Mouse (Mus musculus) brain, adult 2 months (tissue): ENCODE data around the gene Itgb6.

ENCODE experiments used
- DNase-seq: peaks from one replicate; pipeline ENCODE4 v3.0.0; 2011; ENCODE audit warnings: low read depth, low spot score

Itgb6 gene

DNA sequence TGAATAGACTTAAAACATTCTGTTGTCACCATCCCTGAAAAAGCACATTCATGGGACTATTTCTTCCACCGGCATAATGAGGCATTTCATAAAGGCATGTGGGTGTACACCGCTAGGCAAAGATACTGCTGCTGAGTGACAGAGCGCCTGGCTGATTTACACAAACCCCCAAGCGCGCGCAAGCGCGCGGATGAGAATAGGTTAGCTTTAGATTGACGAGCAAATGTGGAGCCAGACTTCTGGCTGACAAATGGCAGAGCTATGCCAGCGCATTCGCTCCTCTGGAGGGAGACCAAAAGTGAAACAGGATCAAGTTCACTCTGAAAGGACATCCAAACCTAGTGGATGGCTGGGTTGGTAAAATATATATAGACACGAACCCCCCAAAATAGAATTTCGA, at the start of gene Itgb6:
TSS of gene Itgb6 (minus strand) at position 130 of the 400 bp plus-strand sequence.
- peak; percentile 71 for DNase-seq

DNA sequence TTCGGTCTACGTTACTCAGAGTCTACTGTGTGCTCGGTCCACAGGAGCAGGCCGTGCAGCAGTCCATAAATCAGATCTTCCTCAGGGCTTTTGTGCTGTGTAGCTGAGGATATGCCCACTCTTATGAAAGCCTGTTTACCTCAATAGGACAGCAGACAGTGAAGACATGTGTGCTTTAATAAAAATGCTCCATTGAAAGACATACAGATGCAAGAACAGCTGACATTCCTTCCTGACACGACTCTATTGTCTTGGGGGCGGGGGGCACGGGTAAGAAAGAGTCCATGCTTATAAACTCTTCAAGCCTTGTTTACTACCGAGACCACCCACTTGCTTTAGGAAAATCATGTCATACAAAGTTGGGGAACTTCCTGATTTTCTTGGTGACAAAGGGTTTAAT, 44.0 kb upstream of the Itgb6 start:
- no peak for DNase-seq

DNA sequence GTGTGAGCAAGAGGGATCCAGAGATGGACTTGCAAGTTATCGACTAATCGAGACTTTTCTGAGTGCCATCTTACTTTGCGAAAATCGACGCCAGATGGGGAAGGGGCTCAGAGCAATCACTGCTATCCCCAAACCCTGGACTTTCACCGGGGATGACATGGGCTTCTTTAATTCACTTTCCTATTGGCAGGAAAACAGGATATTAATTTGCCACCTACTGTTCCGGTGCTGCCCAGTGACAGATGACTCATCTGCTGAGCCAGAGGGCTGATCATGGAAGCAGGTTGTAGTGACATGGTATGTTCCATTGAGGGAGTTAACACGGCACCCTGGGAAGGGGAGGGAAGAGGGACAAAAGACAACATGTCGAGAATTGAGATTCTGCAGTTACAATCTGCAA, 33.8 kb upstream of the Itgb6 start:
- no peak for DNase-seq

DNA sequence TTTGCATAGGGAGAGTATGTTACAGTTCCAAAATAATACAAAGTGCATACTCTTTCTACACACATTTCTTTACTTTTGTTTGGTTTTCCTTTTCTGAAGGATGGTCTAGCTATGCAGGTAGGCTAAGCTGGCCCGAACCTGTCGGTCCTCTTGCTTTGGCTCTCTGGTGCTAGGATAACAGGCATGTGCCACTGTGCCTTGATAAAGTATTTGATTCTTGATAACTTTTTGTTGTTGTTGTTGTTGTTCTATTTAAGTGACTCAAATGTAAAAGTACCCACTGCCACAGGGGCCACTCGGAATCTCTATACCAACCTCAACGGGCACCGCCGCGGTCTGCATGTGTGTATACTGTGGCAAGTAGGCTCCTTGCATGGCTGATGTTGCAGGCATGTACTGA, 32.7 kb upstream of the Itgb6 start:
- DNase-seq: no peak

DNA sequence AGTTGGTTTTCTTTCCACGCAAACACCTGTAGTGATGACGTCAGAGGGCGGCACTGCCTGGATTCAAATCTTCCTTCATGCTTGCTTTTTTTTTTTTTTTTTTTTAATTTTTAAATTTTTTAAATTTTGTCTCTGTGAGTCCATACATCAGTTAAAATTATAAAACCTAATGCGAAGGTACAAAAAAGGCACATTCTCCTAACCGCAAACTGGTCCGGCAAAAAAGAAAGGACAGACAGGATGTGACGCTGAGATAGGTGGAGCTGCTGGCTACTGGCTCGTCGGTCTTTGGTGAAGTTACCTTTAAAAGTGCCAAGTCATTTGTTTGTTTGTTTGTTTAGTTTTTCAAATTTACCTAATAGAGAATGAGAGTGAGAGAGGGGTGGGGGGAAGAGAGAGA, 28.8 kb upstream of the Itgb6 start:
- no peak for DNase-seq

DNA sequence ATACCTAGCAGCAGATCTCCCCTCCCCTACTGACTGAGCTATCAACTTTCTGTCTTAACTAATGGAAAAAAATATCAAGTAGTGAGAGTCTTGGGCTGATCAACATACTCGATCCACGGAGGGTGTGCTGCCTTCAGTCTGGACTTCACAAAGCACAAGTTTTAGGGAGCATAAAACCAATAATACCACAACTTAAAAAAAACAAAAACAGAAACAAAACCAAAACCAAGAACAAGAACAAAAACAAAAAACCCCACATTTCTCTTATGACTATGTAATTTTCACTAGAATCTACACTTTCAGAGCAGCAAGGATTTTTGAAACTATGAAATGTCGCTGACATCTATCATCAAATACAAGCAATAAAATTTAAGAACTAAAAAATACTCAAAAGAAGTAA, 28.1 kb upstream of the Itgb6 start:
- no peak for DNase-seq

DNA sequence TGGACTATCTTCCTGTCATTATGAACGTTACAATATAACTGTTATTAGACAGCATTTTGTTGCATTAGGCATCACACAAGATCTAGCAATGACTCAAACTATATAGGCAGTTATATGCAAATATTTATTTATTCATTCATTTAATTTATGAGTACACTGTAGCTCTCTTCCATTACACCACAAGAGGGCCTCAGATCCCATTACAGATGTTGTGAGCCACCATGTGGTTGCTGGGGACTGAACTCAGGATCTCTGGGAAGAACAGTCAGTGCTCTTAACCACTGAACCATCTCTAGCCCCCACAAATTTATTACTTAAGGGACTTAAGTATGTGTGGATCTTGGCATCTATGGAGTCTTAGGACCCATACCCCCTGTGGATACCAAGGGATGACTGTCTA, 26.1 kb upstream of the Itgb6 start:
- no peak for DNase-seq

DNA sequence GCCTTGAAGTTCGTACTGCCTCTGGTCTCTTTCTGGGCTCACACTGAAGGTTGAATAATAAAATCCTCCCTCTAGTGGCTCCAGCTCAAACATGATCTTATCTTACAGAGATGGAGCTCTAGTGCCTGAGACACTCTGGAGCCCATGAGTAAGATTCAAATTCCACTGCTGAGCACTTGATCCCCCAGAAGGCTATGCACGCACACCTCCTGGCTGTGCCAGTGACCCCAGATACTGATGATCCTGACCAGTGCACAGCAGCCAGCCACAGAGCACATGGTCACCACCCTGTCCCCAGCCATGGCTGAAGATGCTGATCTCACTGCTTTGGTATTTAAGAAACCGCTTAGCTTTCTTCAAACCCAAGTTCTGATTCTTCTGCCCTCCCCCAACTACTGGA, 25.1 kb upstream of the Itgb6 start:
- no peak for DNase-seq

DNA sequence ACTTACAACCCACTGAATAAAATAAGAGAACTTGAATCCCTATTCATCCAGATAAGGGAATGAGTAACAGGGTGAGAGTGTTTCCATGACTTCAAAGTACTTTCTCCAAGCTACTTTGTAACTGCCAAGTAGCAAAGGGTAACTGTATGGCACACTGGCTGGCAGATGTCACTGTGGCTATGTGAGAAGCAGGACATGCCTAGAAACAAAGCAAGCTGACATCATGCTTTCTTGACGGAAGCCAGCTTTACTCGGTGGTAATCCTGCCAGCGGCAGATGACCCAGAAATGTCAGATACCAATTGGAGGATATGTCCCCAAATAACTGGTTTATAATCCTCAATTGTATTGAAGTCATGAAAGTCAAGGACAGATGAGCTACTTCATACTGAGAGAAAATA, 22.2 kb upstream of the Itgb6 start:
- peak; percentile 35 for DNase-seq

DNA sequence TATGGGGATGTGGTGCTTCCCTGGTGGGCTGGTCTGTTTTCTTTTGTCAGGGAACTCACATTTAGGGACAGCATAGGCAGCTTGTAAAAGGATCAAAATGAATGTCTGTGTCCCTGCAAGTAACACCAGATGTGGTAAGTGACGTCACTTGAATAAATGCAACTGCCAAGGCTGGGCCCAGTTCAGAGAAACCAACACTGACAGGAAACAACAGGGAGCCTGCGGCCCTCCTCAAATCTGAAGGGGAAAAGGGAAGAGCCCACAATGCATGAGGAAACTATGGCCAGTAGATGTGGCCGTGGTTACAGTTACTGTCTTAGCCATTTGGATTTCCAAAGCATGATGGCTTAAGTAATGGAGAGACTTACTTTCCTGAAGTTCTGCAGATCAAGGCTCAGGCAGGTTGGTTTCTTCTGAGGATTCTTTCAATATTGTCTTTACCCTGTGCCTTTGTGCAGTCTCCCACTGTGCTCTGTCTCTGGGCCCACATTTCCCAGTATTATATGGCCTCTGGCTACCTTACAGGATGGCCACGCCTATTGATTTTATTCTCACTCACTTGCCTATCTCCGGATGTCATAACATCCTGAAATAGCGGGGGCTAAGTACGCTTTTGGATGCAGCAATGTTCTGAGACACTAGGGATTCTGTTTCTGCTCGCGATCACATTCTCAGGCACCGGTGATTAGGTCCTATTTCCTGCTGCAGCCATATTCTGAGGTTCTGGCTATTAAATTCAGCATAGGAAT, 17.1 kb upstream of the Itgb6 start:
- no peak for DNase-seq

DNA sequence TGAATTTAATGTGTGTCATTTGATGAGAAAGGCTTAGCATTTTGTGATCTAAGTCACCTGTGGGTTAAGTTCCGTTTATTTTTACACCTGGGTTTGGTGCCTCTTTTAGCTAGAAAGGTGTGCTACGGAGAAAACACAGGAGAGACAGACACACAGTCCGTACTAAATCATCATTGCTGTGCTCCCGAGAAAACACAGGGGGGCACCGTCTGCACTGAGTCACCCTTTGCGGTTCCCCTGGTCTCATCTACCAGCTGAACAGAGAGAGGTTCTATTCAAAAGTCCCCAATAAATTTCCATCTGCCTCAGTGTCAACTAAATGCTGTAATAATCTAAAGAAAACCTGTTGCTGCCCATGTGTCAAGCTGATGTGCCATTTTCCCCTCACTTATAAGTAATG, 8.5 kb upstream of the Itgb6 start:
- no peak for DNase-seq

DNA sequence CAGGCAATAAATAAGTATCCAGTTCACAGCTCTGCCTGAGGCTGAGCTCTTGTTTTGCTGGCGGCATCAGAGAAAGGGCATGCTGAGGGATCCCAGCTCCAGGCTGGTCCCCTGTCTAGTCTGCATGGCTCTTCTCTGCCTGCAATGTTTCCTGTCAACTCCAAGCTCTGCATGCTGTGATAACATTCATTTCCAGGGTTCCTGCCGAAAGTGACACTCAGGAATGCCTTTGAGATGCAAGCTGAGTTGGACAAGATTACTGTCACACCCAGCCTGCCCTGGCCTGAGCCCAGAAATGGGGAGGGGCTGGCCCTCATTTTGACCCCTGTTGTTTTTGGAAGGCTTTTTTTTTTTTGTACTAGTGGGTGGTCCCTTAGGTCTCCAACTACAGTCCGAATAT, 7.6 kb upstream of the Itgb6 start:
- no peak for DNase-seq

DNA sequence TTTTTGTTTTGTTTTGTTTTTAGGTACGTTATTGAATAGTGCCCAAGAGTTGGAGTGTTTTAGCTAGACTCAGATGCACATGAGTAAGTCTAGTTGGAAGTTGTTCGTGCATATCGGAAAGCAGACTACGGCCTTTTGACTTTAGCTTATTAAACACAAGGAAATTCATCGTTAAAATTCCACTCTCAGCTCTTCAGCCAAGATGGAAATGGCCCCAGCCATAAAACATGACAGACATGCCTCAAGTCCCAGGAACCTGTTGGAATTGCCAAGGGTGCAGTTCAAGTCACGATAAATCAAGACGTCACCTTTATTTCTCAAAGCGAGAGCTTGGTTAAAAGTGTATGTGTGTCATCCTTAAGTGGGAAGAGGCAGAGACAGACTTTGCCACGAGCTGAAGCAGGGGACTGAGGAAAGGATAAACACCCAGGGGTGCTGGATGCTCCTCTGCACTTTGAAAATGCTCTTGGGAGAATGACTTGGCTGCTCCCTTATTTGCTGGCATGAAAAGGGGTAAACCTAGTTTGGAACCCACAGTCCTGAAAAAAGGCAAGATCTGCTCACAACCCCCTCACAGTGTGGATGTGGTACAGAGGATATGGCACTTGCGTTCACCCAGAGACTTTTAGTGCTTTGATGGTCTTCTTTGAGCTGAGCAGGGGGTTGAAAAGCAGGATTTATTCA, 6.6 kb upstream of the Itgb6 start:
- no peak for DNase-seq

DNA sequence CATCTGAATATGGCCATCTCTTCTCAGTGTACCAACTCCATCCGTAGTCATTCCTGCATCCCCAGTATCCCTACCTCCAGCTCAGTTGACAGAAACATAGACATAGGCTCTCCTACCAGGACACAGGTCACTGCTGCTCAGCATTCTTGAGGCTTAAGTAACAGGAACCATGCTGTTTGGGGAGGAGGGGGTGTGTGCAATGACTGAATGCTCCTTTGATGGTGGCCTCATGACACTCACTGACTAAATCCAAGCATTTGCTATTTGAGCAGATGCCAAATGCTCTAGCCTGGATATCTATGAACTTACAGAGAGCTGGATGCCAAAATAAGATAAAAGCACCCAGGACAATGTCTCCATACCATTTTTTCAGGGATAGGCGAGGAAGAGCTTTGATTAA, 2.2 kb upstream of the Itgb6 start:
- DNase-seq: no peak

DNA sequence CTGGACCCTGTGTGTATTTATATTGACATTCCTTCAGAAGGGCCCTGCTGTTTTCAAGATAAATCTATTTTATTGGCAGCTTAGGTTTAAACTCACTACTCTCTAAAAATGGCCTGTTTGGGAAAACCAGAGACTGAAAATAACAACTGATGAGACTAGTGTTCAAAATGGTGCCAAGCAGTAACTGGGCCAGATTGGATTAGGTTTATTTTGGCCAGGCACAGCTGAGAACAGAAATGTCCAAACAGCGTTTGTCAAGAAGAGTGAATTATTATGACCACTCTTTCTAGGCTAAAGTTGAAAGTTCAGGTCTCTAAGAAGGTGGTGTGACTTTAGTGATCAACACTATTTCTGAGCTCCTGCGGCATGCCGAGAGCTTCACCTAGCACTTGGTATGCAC, 524 bp upstream of the Itgb6 start:
- DNase-seq: no peak

DNA sequence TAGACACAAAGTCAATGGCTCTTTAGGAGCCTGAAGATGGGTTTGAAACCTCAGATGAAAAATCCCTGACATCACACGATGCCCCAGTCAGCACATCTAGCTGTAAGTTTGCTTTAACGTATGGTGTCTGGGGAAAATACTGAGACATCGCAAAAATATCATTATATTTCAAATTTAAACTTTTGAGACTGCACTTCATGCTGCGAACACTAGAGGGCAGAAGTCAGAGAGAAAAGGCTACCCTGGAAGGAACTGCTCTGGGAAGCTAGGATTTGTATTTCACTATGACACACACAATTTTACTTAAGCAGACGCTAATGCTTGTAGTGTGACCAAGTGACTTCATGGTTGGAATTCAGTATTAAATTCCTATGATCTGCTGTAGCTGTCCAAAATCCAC, 1.5 kb downstream of the Itgb6 start:
- DNase-seq: peak; percentile 59

DNA sequence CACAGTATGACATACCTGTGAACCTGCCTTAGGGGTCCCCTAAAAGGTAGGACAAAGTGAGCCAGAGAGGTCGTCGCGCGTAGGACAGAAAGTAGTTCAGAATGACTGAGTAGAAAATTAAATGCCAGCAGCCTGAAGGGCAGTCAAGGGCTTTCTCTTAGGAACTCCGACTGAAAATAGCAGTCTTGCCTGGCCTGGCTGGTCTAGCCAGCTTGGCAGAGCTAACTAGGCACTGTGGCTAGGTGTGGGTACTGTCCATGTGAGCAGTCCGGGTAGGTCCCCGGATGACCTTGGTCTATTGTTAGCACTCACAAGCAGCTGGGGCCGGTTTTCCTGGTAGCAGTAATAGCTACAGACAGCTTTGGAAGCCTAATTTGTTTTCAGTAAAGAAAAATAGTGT, 2.2 kb downstream of the Itgb6 start:
- peak; percentile 43 for DNase-seq

DNA sequence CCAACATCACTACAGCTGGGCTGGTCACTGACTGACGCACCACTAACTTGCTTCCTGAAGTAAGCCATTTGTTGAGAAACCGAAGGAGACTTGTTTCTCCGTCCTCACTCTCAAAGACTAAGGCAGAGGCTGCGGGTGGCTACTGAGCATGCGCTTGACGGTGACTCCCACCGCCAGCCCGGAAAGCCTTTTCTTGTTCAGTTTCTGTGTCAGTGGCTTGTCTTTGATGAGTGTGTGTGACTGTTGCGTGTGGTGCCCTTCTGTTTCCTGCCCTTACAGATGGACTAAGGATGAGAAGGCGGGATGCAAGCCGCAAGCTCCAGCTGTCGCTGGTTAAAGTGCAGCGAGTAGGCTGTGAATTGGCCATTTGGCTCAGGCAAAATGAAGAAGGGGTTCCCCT, 5.1 kb downstream of the Itgb6 start:
- DNase-seq: peak; percentile 74

DNA sequence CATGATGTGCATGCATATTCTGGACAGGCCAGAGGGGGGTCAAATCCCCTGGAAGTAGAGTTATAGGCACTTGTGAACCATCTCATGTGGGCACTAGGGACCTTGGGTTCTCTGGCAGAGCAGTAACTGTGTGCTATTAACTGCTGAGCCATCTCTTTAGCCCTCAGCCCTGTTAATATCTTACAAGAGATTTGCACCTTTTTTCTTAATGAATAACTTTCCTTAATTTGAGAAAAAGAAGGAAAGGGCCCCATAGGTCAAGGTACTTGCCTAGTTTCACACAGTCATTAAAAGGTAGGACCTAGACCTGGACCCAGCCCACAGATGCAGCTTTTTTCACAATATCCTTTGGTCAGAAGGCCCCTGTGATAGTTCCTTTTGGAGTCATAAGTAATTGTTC, 5.9 kb downstream of the Itgb6 start:
- no peak for DNase-seq

DNA sequence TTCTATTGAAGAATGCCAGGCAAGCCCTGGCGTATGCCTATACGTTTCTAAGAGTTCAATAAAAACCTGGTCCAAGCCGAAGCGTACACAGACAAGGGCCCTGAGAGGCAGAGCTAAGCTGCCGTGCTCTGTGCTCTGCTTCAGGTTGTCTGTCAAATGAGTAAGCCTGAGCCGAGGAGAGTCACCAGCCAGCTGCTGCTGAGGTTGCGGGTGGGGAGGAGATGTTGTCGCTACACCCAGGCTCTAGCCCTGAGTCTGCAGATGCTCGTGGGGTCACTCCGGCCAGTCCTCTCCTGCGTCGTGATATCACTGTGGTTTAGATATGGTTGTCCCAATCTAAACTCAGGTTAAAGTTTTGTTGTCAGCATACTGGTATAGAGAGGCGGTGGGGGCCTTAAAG, 6.7 kb downstream of the Itgb6 start:
- no peak for DNase-seq

DNA sequence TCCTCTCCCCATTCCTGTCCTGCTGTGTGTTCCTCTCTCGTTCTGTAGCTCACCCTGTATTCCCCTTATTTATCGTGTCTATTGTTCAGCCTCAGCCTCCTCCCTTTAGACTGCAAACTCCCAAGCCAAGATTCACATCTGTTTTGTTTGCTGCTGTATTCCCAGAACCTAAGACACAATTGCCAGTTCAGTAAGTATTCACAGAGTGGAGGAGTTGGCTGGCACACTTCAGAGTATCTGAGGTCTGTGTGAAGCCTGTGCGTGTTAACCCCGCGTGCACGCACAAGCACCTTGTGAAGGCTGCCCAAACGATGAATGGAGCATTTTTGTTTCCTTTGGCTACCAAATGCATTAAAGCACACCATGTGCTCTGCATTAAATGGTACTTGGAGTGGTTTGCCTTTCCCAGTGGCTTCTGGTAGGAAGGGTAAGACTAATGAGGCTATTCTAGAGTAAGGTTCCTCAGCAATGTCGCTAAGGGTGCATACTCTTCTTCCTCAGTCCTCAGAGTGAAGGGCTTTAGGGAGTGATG, 7.4 kb downstream of the Itgb6 start:
- DNase-seq: no peak

DNA sequence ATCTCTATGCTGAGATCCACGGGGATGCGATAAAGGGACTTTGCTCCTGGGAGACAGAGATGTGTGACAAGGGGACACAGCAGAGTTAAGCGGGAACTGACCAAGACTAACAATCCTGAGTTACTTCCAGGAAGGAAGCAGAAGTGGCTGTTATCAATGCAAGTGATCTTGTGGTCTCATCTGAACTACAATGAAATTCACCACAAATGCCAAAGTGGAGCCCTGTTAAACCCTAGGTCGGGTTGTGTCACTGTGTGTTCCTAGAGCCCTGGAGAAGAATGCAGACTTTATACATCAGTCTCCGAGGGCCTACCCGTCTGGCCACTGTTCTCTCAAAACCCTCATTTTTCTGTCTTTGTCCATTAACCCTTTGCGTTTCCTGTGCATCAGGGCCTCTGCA, 8.0 kb downstream of the Itgb6 start:
- no peak for DNase-seq

DNA sequence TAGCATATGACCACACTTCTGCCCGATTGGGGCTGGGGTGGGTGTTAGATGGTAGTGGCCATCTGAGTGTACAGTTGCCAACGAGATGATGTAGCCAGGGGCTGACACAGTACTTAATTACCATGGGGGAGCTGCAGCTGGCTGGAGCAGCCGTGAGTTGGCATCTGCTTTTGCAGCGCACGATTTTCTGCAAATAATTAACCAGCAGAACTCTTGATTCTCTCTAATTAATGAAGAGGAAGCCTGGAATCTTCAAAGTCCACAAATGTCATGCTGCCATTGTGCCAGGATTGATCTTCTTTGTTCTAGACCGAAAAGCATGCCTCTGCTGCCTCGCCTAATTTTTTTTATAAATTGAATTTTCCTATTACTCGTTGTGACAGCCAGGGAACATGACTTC, 8.6 kb downstream of the Itgb6 start:
- peak; percentile 40 for DNase-seq
